Mouse (Mus musculus) limb, embryonic 13.5 days (tissue): ENCODE measurements around the gene Tspan31. TPM values are rescaled to one million over a fixed set of nuclear protein-coding genes. Genes with fewer than 3 reads are reported as not detected.
"Not testable (repeated sequence)": the region's sequence is repeated elsewhere in the genome, so short reads cannot be mapped to it uniquely, and the experiment has no call there.

Experiments used
- ATAC-seq: fragments of 200-750 bp; cut with Nextera tagmentation; 2 replicates; pipeline ENCODE4 v1.8.0; 2017; ENCODE audit warnings: low read depth, moderate number of reproducible peaks, moderate TSS enrichment; ENCODE audit not compliant: low FRiP score
- H3K27ac ChIP-seq: fragments of 300-500 bp; sonication (generic); 2 replicates; pipeline ENCODE4 v1.5.1; 2015; ENCODE audit warnings: inconsistent platforms, mild to moderate bottlenecking, moderate library complexity
- H3K27me3 ChIP-seq: fragments of 300-500 bp; sonication (generic); 2 replicates; pipeline ENCODE4 v1.6.1; 2015; ENCODE audit warnings: mild to moderate bottlenecking, inconsistent platforms
- H3K36me3 ChIP-seq: fragments of 300-500 bp; sonication (generic); 2 replicates; pipeline ENCODE4 v1.6.1; 2015; ENCODE audit warnings: inconsistent platforms, mild to moderate bottlenecking, moderate library complexity
- H3K4me1 ChIP-seq: fragments of 300-500 bp; sonication (generic); 2 replicates; pipeline ENCODE4 v1.6.1; 2015; ENCODE audit warnings: inconsistent platforms
- H3K4me2 ChIP-seq: fragments of 300-500 bp; sonication (generic); replicated peaks from 2 replicates; pipeline ENCODE4 v1.6.1; 2015; ENCODE audit warnings: inconsistent platforms, mild to moderate bottlenecking, moderate library complexity
- H3K4me3 ChIP-seq: fragments of 300-500 bp; sonication (generic); 2 replicates; pipeline ENCODE4 v1.5.1; 2015; ENCODE audit warnings: moderate library complexity, mild to moderate bottlenecking, inconsistent platforms
- H3K9ac ChIP-seq: fragments of 300-500 bp; sonication (generic); 2 replicates; pipeline ENCODE4 v1.6.1; 2015; ENCODE audit warnings: mild to moderate bottlenecking, inconsistent platforms
- H3K9me3 ChIP-seq: fragments of 300-500 bp; sonication (generic); 2 replicates; pipeline ENCODE4 v1.6.1; 2016; ENCODE audit warnings: inconsistent platforms
- WGBS: fragments of 180-500 bp; shearing (Covaris S2); methylation state at CpG from one replicate; pipeline ENCODE4 v1.1.7; 2015; 5-methylcytosine and 5-hydroxymethylcytosine counted together
- polyA plus RNA-seq: library from polyadenylated mRNA; unstranded; fragments of >200 nt; fragmentation: Nextera tagmentation; extraction: Ambion mirVana; gene quantifications from 2 replicates; pipeline ENCODE4 v1.2.1, GENCODE M21; 2015

Tspan31 gene
- polyA plus RNA-seq, 1 experiment from 2014 or later: 188 TPM

GRCm38 (mm10) chr10:127080901-127081780, 11.1 kb upstream of the Tspan31 start:
- peaks cover 41% of the 10 kb centered on the region for H3K4me1 ChIP-seq
- WGBS: 1% methylated on average over 48 of the region's 48 CpGs
- H3K27me3 ChIP-seq: peaks cover 97% of the 10 kb centered on the region
- no peak for ATAC-seq
- no peak overlapping the region for H3K27ac ChIP-seq
- peak overlapping the region; percentile 56 for H3K4me3 ChIP-seq
- H3K4me2 ChIP-seq: peak overlapping the region; percentile 98
- H3K9me3 ChIP-seq: no peaks in the 10 kb centered on the region
- no peaks in the 10 kb centered on the region for H3K36me3 ChIP-seq
- H3K9ac ChIP-seq: peak overlapping the region; percentile 54

DNA sequence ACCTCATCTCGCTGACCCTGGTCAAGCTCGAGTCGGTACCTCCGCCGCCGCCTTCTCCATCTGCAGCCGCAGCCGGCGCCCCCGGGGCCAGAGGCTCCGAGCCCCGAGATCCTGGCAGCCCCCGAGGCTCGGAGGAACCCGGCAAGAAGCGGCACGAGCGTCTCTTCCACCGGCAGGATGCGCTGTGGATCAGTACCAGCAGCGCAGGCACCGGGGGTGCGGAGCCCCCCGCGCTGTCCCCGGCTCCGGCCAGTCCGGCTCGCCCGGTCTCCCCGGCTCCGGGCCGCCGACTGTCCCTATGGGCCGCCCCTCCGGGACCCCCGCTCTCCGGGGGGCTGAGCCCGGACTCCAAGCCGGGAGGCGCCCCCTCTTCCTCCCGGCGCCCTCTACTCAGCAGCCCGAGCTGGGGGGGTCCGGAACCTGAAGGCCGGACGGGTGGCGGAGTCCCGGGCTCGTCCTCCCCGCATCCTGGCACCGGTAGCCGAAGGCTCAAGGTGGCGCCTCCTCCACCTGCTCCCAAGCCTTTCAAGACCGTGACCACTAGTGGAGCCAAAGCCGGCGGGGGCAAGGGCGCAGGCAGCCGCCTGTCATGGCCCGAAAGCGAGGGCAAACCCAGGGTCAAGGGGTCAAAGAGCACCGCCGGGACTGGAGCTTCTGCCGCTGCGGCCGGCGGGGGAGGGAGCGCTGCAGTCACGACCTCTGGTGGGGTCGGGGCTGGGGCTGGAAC, 9.8 kb upstream of the Tspan31 start:
- peak overlapping the region; percentile 70 for H3K9ac ChIP-seq
- no peaks in the 10 kb centered on the region for H3K36me3 ChIP-seq
- peak; percentile 7; the same call in 1 of the 2 replicates for ATAC-seq
- peak overlapping the region; percentile 98 for H3K4me2 ChIP-seq
- 1% methylated on average over 67 of the region's 70 CpGs for WGBS
- no peaks in the 10 kb centered on the region for H3K9me3 ChIP-seq
- H3K27me3 ChIP-seq: peaks cover 100% of the 10 kb centered on the region
- H3K27ac ChIP-seq: no peak overlapping the region
- H3K4me1 ChIP-seq: peaks cover 41% of the 10 kb centered on the region
- peak overlapping the region; percentile 56 for H3K4me3 ChIP-seq

GRCm38 (mm10) chr10:127078677-127079575, 8.9 kb upstream of the Tspan31 start:
- H3K9ac ChIP-seq: peak overlapping the region; percentile 70
- H3K4me3 ChIP-seq: peak overlapping the region; percentile 56
- peak; percentile 20; the same call in 1 of the 2 replicates for ATAC-seq
- no peak overlapping the region for H3K27ac ChIP-seq
- peaks cover 41% of the 10 kb centered on the region for H3K4me1 ChIP-seq
- no peaks in the 10 kb centered on the region for H3K36me3 ChIP-seq
- H3K9me3 ChIP-seq: no peaks in the 10 kb centered on the region
- peaks cover 93% of the 10 kb centered on the region for H3K27me3 ChIP-seq
- 2% methylated on average over 29 of the region's 49 CpGs for WGBS
- H3K4me2 ChIP-seq: peak overlapping the region; percentile 98

DNA sequence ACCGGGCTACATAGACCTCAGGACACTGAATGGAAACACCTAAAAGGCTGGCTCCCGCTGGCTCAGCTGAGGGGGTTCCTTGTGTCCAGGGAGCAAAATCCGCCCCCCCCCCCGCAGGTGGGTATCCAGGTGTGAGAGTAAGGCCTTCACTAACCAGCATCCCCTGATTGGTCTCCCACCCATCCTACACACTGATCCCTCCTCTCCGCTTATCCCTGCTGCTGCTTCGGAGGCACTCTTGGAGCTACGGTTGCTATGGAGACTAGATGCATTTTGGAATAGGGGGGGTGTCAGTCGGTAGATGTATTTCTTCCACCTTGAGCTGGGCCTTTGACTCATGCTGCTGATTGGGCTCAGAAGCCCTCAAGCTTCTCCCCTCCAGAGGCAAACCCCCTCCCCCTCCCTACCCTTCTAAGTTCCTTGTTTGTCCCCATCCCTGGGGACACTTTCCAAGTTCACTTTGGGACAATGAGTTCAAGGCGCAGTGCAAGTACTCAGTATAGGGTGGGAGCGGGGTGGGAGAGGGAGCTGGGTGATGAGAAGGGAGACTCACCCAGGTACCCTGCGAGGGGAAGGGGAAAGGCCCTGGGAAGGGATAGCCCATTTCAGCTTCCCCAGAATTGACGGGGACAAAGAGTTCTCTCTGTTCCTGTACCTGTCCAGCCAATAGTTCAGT, 8.1 kb upstream of the Tspan31 start:
- H3K36me3 ChIP-seq: no peaks in the 10 kb centered on the region
- H3K4me1 ChIP-seq: peaks cover 41% of the 10 kb centered on the region
- H3K9ac ChIP-seq: no peak overlapping the region; the same call in 1 of the 2 replicates
- no peak for ATAC-seq
- H3K4me2 ChIP-seq: peak overlapping the region; percentile 98
- H3K27ac ChIP-seq: no peak overlapping the region
- H3K9me3 ChIP-seq: no peaks in the 10 kb centered on the region
- WGBS: 2% methylated on average over 12 of the region's 12 CpGs
- H3K27me3 ChIP-seq: peaks cover 85% of the 10 kb centered on the region
- peak overlapping the region; percentile 56 for H3K4me3 ChIP-seq

GRCm38 (mm10) chr10:127077515-127077914, 7.5 kb upstream of the Tspan31 start:
- Histone ChIP-seq H3K27ac (no peak overlapping the region), H3K4me1 (peaks cover 41% of the 10 kb centered on the region), H3K4me2 (no peak overlapping the region), H3K4me3 (no peak overlapping the region), H3K27me3 (peaks cover 79% of the 10 kb centered on the region), H3K9me3 (no peaks in the 10 kb centered on the region), H3K9ac (no peak overlapping the region), H3K36me3 (no peaks in the 10 kb centered on the region)
- ATAC-seq: no peak
- WGBS: 1% methylated on average over 10 of the region's 10 CpGs

DNA sequence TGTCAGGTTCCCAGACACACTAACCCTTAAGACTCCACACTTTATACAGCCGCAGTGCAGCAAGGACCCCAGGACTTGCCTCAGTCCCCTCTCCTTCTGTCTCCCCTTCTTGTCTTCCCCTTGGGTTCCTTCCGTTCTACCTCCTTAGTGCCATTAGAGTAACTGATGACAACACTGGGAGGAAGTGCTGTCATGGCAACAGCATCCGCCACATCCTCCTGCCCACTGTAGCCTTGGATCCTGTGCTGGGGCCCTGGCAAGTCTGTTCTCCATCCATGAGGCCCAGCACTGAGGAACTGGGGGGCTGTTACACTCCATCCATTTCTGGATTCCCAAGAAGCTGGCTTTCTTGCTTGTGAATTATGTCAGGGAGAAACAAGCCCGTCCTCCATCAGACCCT, 6.0 kb upstream of the Tspan31 start:
- ATAC-seq: no peak
- Histone ChIP-seq H3K36me3 (no peaks in the 10 kb centered on the region), H3K27ac (no peak overlapping the region), H3K4me3 (no peak overlapping the region), H3K27me3 (peaks cover 65% of the 10 kb centered on the region), H3K4me2 (no peak overlapping the region), H3K4me1 (peaks cover 34% of the 10 kb centered on the region), H3K9ac (no peak overlapping the region), H3K9me3 (no peaks in the 10 kb centered on the region)
- 35% methylated on average over 4 of the region's 4 CpGs for WGBS

- H3K9me3 ChIP-seq: no peaks in the 10 kb centered on the region
- H3K4me2 ChIP-seq: no peak overlapping the region
- no peak overlapping the region for H3K27ac ChIP-seq
- WGBS: 68% methylated on average over 8 of the region's 8 CpGs
- H3K9ac ChIP-seq: no peak overlapping the region
- H3K36me3 ChIP-seq: no peaks in the 10 kb centered on the region
- no peak overlapping the region for H3K4me3 ChIP-seq
- ATAC-seq: no peak
- H3K27me3 ChIP-seq: peaks cover 60% of the 10 kb centered on the region
- H3K4me1 ChIP-seq: peaks cover 34% of the 10 kb centered on the region
Measured at GRCm38 (mm10) chr10:127075651-127076050, 5.6 kb upstream of the Tspan31 start.

GRCm38 (mm10) chr10:127075080-127075479, 5.0 kb upstream of the Tspan31 start, which contains the start of gene Agap2:
TSS of gene Agap2 (plus strand) at chr10:127075284.
- Histone ChIP-seq H3K27ac (no peak within 1 kb of the TSS), H3K9ac (no peak within 1 kb of the TSS), H3K27me3 (peaks cover 55% of the 10 kb centered on the region), H3K4me3 (no peak within 1 kb of the TSS), H3K4me2 (no peak within 1 kb of the TSS), H3K36me3 (no peaks in the 10 kb centered on the region), H3K9me3 (no peaks in the 10 kb centered on the region), H3K4me1 (peaks cover 29% of the 10 kb centered on the region)
- 54% methylated on average over 9 of the region's 9 CpGs for WGBS
- no peak for ATAC-seq

GRCm38 (mm10) chr10:127073981-127074380, 3.9 kb upstream of the Tspan31 start:
- no peak for ATAC-seq
- no peak overlapping the region for H3K27ac ChIP-seq
- no peak overlapping the region for H3K4me2 ChIP-seq
- peaks cover 22% of the 10 kb centered on the region for H3K4me1 ChIP-seq
- no peak overlapping the region for H3K4me3 ChIP-seq
- no peaks in the 10 kb centered on the region for H3K9me3 ChIP-seq
- WGBS: 82% methylated on average over 1 of the region's 1 CpGs
- no peaks in the 10 kb centered on the region for H3K36me3 ChIP-seq
- H3K27me3 ChIP-seq: peaks cover 44% of the 10 kb centered on the region
- no peak overlapping the region for H3K9ac ChIP-seq

DNA sequence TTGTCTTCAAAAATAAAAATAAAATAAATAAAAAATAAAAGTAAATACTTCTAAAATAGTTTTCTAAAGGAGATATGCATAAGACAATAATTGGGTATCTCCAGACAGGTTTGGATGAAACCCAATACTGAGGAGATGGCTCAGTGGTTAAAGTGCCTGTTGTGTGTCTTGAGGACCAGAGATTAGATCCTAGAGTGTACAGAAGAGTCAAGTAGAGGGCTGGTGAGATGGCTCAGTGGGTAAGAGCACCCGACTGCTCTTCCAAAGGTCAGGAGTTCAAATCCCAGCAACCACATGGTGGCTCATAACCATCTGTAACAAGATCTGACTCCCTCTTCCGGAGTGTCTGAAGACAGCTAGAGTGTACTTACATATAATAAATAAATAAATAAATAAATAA, 2.9 kb upstream of the Tspan31 start:
- not testable (repeated sequence) for ATAC-seq, H3K9me3 ChIP-seq, H3K27ac ChIP-seq, H3K4me2 ChIP-seq, H3K36me3 ChIP-seq, H3K9ac ChIP-seq, H3K4me3 ChIP-seq
- peaks cover 34% of the 10 kb centered on the region for H3K27me3 ChIP-seq
- WGBS: 81% methylated on average over 2 of the region's 2 CpGs
- H3K4me1 ChIP-seq: peaks cover 25% of the 10 kb centered on the region

DNA sequence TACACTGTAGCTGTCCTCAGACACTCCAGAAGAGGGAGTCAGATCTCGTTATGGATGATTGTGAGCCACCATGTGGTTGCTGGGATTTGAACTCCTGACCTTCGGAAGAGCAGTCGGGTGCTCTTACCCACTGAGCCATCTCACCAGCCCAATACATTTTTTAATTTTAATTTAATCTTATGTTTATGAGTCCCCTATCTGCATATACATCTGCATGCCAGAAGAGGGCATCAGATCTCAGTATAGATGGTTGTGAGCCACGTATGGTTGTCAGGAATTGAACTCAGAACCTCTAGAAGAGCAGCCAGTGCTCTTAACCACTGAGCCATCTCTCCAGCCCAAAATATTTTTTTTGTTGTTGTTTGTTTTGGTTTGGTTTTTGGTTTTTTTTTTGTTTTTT, 2.2 kb upstream of the Tspan31 start:
- not testable (repeated sequence) for H3K4me2 ChIP-seq, H3K9ac ChIP-seq, H3K9me3 ChIP-seq, H3K27ac ChIP-seq, ATAC-seq, H3K4me3 ChIP-seq
- Histone ChIP-seq H3K27me3 (peaks cover 27% of the 10 kb centered on the region), H3K36me3 (peaks cover 15% of the 10 kb centered on the region), H3K4me1 (peaks cover 22% of the 10 kb centered on the region)
- 88% methylated on average over 4 of the region's 4 CpGs for WGBS
